Mouse (Mus musculus) cortical plate, adult 2 months (tissue): Measurements from ENCODE around the gene Itpr2. TPM values are rescaled to one million over a fixed set of nuclear protein-coding genes. Genes with fewer than 3 reads are reported as not detected.

Source experiments
- H3K27ac ChIP-seq: fragments of 200-500 bp; 2 replicates; pipeline ENCODE4 v1.5.1; 2012; ENCODE audit warnings: low read length, control low read depth, inconsistent platforms; ENCODE audit not compliant: insufficient read depth
- H3K4me1 ChIP-seq: fragments of 200-500 bp; 2 replicates; pipeline ENCODE4 v1.6.1; 2011; ENCODE audit warnings: low read length; ENCODE audit not compliant: control insufficient read depth, insufficient read depth
- H3K4me3 ChIP-seq: fragments of 200-500 bp; 2 replicates; pipeline ENCODE4 v1.5.1; 2011; ENCODE audit warnings: mild to moderate bottlenecking, low read length, control low read depth; ENCODE audit not compliant: insufficient read depth
- CTCF ChIP-seq: fragments of 200-500 bp; IDR thresholded peaks from 2 replicates; pipeline ENCODE4 v1.5.1; 2011; ENCODE audit warnings: mild to moderate bottlenecking, control low read depth, low read length; ENCODE audit not compliant: insufficient read depth; ENCODE audit errors: extremely low read depth
- POLR2A ChIP-seq: fragments of 200-500 bp; IDR thresholded peaks from 2 replicates; pipeline ENCODE4 v1.6.1; 2011; ENCODE audit warnings: mild to moderate bottlenecking, low read length, control low read depth; ENCODE audit not compliant: insufficient read depth; ENCODE audit errors: extremely low read depth
- polyA plus RNA-seq: library from polyadenylated mRNA; depleted of rRNA; stranded (reverse); fragments of >200 nt; gene quantifications from 2 replicates; pipeline ENCODE4 v1.2.3, GENCODE M21; 2012

Itpr2 gene
- polyA plus RNA-seq, 1 experiment = 8.5 TPM

DNA sequence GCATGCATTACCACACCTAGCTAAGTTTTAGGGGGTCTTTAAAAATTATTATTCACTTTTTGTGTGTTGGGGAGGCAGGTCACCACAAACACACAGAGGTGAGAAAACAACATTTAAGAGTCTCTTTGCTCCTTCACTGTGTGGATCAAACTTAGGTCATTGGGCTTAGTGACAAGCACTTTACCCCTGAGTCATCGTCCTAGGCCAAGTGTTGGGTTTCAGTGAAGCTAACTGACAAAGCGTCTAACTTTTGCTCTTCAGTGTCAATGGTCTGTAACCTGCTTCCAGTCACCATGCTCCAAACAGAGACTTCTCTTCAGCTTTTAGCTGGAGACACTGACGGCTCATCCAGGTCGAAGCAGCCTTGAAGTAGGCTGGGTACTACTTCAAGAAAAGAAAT, 31.1 kb upstream of the Itpr2 start:
- H3K4me1 ChIP-seq = no peaks in the 10 kb centered on the region
- TF ChIP-seq CTCF (no peak), POLR2A (no peak)

DNA sequence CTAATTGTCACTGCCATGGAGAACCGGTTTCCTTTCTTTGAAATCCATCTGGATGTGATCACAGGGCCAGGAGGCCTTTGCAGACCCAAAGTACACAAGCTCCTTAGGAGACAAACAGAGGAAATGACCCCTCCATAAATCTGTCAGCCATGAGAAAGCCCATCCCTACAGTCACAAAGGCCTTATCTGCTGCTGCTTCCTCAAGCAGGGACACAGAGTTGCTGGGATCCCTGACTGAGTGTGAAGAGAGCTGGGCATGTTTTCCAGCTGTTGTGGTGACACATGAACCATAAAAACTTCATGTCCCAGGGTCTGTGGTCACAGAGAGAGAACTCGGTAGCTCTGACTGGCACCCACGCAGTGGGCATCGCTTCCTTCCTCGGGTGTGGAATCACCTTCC, 28.7 kb upstream of the Itpr2 start:
- no peak overlapping the region for H3K4me3 ChIP-seq
- no peaks in the 10 kb centered on the region for H3K4me1 ChIP-seq
- H3K27ac ChIP-seq = no peak overlapping the region
- TF ChIP-seq CTCF (no peak), POLR2A (no peak)

More for the DNA sequence above, 31.1 kb upstream of the Itpr2 start:
- Histone ChIP-seq H3K27ac (no peak overlapping the region), H3K4me3 (no peak overlapping the region)

DNA sequence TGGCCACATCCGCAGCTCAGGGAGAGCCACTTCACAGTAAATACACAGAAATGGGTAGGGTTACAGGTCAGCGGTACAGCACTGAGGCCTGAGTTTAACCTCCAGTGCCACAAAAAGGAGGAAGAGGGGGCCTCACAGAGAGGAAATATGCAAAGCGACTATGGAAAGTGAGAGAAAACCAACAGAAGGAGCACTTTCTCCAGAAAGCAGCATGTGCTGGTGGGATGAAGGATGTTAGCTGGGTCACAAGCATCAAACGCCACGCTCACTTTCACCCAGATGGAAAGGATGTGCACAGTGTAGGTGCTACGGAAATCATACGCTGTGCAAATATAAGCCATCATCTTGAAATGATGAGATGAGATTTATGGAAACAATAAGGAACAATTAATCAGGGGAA, 28.3 kb upstream of the Itpr2 start:
- Histone ChIP-seq H3K4me1 (no peaks in the 10 kb centered on the region), H3K27ac (no peak overlapping the region), H3K4me3 (no peak overlapping the region)
- TF ChIP-seq POLR2A (no peak), CTCF (no peak)

DNA sequence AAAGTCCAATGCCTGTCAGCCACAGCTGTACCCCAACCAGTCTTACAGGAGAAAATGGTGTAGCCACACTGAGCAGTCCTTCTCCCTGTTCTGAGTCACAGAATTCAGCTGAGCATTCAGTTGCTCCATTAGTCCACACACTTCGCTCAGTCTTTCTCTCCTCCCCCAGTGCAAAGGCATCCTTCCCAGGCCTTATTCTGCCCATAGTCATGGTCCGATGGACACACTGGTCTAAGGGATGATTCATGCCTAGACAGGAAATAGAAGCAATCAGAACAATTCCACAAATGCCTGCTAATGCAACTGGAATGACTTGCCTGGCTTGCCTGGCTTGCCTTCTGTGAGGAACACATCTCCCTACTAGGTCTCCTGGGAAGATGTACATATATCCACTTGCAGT, 25.5 kb upstream of the Itpr2 start:
- TF ChIP-seq CTCF = no peak
- no peak for TF ChIP-seq POLR2A
- Histone ChIP-seq H3K4me3 (no peak overlapping the region), H3K27ac (no peak overlapping the region), H3K4me1 (no peaks in the 10 kb centered on the region)

DNA sequence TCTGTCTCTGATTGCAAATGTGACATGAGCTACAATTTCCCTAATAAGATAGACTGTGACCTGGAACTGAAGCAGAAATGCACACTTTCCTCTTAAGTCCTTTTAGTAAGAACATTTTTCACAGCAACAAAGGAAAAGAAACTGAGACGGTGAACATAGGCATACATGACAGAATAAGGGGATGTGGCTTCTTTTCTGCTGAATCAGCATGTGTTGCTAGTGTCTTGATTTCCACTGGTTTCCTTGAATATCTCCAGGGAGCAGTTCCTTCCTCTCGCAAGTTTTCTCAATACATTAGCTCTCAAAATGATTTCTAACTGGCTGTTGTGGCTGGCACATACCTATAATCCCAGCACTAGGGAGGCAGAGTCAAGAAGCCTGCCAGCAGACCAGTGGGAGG, 23.5 kb upstream of the Itpr2 start:
- no peak overlapping the region for H3K27ac ChIP-seq
- no peaks in the 10 kb centered on the region for H3K4me1 ChIP-seq
- no peak overlapping the region for H3K4me3 ChIP-seq
- TF ChIP-seq POLR2A (no peak), CTCF (no peak)

DNA sequence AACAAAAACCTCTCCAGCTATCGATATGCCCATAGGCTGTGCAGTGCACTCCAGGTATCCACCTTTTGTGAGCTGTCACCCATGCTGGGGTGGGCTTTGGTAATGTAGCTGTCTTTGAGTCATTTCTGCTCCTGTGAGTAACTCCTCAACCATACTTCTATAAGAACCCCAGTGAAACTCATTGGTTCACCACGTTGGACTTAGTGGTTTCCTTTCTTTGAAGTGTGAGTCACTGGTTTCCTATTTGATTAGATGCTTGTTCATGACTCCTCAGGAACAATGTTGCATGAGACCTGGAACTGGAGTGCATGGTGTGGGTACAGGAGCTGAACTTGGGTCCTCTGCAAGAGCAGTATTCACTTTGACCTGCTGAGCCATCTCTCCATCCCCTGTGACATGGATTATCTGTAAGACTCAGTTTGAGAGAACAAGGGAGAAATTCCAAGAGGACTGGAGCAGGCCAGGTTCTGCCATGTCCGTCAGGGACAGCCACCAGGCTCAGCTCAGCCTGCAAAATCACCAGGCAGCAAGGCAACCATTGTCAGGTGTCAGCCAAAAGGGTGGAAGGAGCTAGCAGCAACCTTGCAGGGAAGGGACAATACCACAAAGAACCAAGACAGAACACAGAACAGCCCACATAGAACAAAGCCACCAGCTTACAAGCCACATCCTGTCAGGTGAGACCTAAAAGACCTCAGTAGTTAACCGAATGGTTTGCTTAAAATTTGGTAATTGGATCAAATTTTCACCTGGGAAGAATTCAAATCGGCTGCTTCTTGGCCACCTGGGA, 19.6 kb upstream of the Itpr2 start:
- H3K4me3 ChIP-seq = no peak overlapping the region
- no peaks in the 10 kb centered on the region for H3K4me1 ChIP-seq
- H3K27ac ChIP-seq = no peak overlapping the region
- TF ChIP-seq POLR2A (no peak), CTCF (no peak)

DNA sequence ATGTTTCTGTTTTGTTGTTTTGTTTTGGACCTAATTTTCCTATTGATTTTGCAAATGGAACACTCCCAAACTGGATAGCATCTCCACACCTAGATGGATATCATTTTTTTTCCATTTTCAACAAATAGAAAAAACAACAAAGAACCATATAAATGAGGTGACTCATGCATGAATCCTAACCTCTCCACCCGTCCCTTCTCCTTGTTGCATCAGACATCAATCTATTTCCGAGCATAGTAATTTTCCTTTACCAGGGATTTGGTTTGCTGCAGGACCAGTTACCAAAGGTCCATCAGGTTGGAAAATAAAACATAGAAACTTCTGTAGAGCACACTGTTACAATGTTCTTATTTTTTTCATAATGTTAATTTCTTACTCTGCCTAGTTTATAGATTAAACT, 17.0 kb upstream of the Itpr2 start:
- Histone ChIP-seq H3K4me3 (no peak overlapping the region), H3K4me1 (no peaks in the 10 kb centered on the region), H3K27ac (no peak overlapping the region)
- TF ChIP-seq POLR2A (no peak), CTCF (no peak)

DNA sequence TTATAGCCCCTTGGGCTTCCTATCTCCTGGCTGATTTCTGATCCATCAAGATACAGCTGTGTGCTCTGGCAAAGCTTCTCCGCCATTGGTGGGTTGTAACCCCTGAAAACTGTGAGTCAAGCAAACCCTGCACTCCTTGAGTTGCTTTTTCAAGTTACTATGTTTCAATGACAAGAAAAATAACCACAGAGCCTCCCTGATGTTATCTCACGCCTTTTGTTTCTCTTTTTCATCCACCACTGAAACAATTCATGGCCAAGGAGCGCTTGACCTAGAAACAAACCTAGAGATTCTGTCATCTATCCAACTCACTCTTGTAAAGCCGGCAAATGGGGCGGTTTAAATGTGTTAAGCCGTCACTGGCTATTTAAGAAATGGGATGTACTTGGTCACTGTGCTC, 13.9 kb upstream of the Itpr2 start:
- Histone ChIP-seq H3K27ac (no peak overlapping the region), H3K4me3 (no peak overlapping the region), H3K4me1 (no peaks in the 10 kb centered on the region)
- TF ChIP-seq CTCF = no peak
- no peak for TF ChIP-seq POLR2A

DNA sequence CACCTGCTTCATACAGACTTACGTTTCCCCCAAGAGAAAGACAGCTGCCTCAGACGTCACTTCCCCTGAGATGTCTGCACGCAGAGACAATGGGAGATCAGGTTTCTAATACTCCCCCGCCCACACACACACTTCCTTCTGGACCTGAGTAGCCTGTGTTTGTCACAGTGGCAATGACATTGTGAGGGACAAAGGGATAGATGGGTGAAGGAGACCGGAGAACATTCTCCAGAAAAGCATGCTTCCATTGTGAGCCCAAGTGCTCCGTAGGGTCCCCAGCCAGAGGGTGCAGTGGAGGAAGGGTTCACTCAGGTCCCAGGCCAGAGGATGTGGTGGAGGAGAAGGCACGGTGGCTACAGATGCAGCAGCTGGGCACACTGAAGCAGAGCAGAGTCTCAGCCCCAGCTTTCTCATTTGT, 12.5 kb upstream of the Itpr2 start:
- H3K27ac ChIP-seq = no peak overlapping the region
- no peaks in the 10 kb centered on the region for H3K4me1 ChIP-seq
- no peak for TF ChIP-seq POLR2A
- TF ChIP-seq CTCF = no peak
- no peak overlapping the region for H3K4me3 ChIP-seq

DNA sequence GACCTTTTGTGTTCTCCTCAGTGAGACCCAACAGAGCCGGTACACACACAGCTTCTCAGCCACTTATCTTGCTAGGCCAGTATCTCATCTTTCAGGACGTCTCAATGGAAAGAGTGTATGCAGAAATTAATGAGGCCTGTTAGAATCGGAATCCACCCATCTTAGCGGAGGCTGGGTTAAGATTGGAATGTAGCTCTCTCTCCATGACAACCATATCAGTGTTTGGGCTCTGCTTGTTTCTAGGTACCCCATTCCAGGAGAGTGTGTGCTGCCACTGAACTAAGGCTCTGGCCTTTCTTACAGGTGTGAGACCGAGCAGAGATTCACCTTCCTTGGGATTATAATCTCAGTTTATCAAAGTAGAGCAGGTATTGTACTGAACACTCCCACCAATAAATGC, 11.9 kb upstream of the Itpr2 start:
- Histone ChIP-seq H3K4me3 (no peak overlapping the region), H3K27ac (no peak overlapping the region), H3K4me1 (no peaks in the 10 kb centered on the region)
- TF ChIP-seq CTCF = no peak
